Mouse (Mus musculus) neural tube, embryonic 11.5 days (tissue): Measurements from ENCODE around the gene Pigb. TPM values are rescaled to one million over a fixed set of nuclear protein-coding genes. Genes with fewer than 3 reads are reported as not detected.

Source experiments
- ATAC-seq: fragments of 200-750 bp; cut with Nextera tagmentation; 2 replicates; pipeline ENCODE4 v1.8.0; 2017; ENCODE audit warnings: moderate number of reproducible peaks, mild to moderate bottlenecking, moderate TSS enrichment, moderate library complexity; ENCODE audit not compliant: insufficient read depth, low FRiP score, low TSS enrichment
- DNase-seq: peaks from one replicate; pipeline ENCODE4 v3.0.0-alpha.2; 2015; ENCODE audit warnings: low spot score
- H3K27ac ChIP-seq: fragments of 300-500 bp; sonication (generic); 2 replicates; pipeline ENCODE4 v1.5.1; 2014; ENCODE audit warnings: low read depth, mild to moderate bottlenecking, low read length
- H3K27me3 ChIP-seq: fragments of 300-500 bp; sonication (generic); 2 replicates; pipeline ENCODE4 v1.6.1; 2014; ENCODE audit warnings: mild to moderate bottlenecking, low read length, mixed read lengths; ENCODE audit not compliant: control insufficient read depth, insufficient read depth
- H3K36me3 ChIP-seq: fragments of 300-500 bp; sonication (generic); 2 replicates; pipeline ENCODE4 v1.6.1; 2014; ENCODE audit warnings: mild to moderate bottlenecking, low read length, moderate library complexity, mixed read lengths; ENCODE audit not compliant: control insufficient read depth, insufficient read depth
- H3K4me1 ChIP-seq: fragments of 300-500 bp; sonication (generic); 2 replicates; pipeline ENCODE4 v1.6.1; 2014; ENCODE audit warnings: low read length, mixed read lengths; ENCODE audit not compliant: control insufficient read depth, insufficient read depth
- H3K4me2 ChIP-seq: fragments of 300-500 bp; sonication (generic); 2 replicates; pipeline ENCODE4 v1.6.1; 2014; ENCODE audit warnings: low read depth, mild to moderate bottlenecking, moderate library complexity
- H3K4me3 ChIP-seq: fragments of 300-500 bp; sonication (generic); 2 replicates; pipeline ENCODE4 v1.5.1; 2014; ENCODE audit warnings: low read depth, low read length
- H3K9ac ChIP-seq: fragments of 300-500 bp; sonication (generic); 2 replicates; pipeline ENCODE4 v1.6.1; 2014; ENCODE audit warnings: mild to moderate bottlenecking, low read length
- H3K9me3 ChIP-seq: fragments of 300-500 bp; sonication (generic); 2 replicates; pipeline ENCODE4 v1.6.1; 2016; ENCODE audit warnings: low read length; ENCODE audit not compliant: control insufficient read depth
- WGBS: fragments of 180-500 bp; shearing (Covaris S2); extraction: QIAGEN DNeasy Blood & Tissue Kit; methylation state at CpG from one replicate; pipeline ENCODE4 v1.1.7; 2014; 5-methylcytosine and 5-hydroxymethylcytosine counted together
- polyA plus RNA-seq: library from polyadenylated mRNA; unstranded; fragments of >200 nt; fragmentation: Nextera tagmentation; extraction: Ambion mirVana; gene quantifications from 2 replicates; pipeline ENCODE4 v1.2.1, GENCODE M21; 2014

Gene Pigb
- polyA plus RNA-seq, 1 experiment from 2014 or later, result 17.7 TPM

DNA sequence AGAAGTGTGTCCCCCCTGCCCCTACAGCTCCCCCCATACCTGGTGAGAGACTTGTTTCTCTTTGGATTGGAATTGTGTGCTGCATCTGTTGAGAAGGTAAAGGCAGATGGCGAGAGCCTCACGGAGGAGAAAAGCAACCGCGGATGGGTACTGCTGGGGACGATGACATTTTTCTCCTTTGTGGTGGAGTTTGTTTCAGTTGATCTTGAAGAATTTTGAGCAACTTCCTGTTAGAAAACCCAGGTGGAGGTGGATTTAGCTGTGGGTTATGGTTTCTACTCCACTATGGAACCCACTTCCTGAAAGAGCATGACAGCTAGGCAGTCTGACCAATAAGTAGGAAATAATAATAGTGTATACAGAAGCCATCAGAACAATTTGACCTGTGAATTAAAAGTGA is 33.0 kb upstream of the Pigb start:
- ATAC-seq (no peak), DNase-seq (no peak)
- Histone ChIP-seq H3K4me2 (no peak overlapping the region), H3K27me3 (no peaks in the 10 kb centered on the region), H3K9me3 (no peaks in the 10 kb centered on the region), H3K36me3 (no peaks in the 10 kb centered on the region), H3K4me3 (no peak overlapping the region), H3K27ac (no peak overlapping the region), H3K4me1 (no peaks in the 10 kb centered on the region), H3K9ac (no peak overlapping the region)
- 92% methylated on average over 5 of the region's 5 CpGs for WGBS

GRCm38 (mm10) chr9:73072426-73072825 is 32.2 kb upstream of the Pigb start:
- Histone ChIP-seq H3K27ac (no peak overlapping the region), H3K9me3 (no peaks in the 10 kb centered on the region), H3K9ac (no peak overlapping the region), H3K4me1 (no peaks in the 10 kb centered on the region; the same call in 1 of the 2 replicates), H3K4me3 (no peak overlapping the region), H3K4me2 (no peak overlapping the region), H3K36me3 (no peaks in the 10 kb centered on the region), H3K27me3 (no peaks in the 10 kb centered on the region)
- WGBS, result 85% methylated on average over 8 of the region's 8 CpGs
- ATAC-seq (no peak), DNase-seq (no peak)

DNA sequence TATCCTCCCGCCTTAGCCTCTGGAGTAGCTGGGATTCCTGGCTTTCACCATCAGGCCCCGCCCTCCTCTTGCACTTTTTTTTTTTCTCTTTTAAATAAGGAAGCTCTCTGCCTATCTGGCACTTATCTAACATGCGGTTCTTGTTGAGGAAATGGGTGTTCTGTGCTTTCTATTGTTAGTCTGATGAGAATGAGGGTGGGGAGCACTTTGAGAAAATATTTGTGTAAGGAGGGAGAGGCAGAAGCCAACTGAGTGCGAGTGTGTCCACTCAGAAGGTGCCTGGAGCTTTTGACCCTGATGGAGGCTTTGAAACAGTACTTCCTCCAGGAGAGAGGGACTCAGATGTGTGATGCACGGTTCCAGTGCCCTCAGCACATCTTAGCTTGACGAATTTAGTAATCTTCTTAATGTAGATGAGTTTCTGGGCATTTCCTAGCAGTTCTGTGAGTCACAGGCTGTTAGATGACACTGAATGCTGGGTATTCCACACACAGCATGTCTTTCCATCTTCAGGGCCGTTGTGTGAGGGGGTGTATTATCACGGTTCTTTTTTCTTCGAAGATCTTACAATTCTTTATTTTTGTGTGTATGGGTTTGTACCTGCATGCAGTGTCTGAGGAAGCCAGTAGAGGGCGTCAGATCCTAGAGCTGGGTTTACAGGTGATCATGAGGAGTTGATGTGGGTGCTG is 30.9 kb upstream of the Pigb start:
- 77% methylated on average over 10 of the region's 10 CpGs for WGBS

GRCm38 (mm10) chr9:73068688-73069087 is 28.5 kb upstream of the Pigb start:
- Histone ChIP-seq H3K4me2 (no peak overlapping the region), H3K9me3 (no peaks in the 10 kb centered on the region), H3K4me3 (no peak overlapping the region), H3K36me3 (no peaks in the 10 kb centered on the region), H3K27me3 (no peaks in the 10 kb centered on the region), H3K4me1 (peaks cover 2% of the 10 kb centered on the region), H3K27ac (no peak overlapping the region), H3K9ac (no peak overlapping the region)
- ATAC-seq (no peak), DNase-seq (no peak)
- WGBS, result 86% methylated on average over 6 of the region's 6 CpGs

More for the DNA sequence above, 30.9 kb upstream of the Pigb start:
- DNase-seq (no peak), ATAC-seq (no peak)
- H3K4me1 ChIP-seq, result no peaks in the 10 kb centered on the region; the same call in 1 of the 2 replicates
- no peak overlapping the region for H3K4me2 ChIP-seq
- H3K9me3 ChIP-seq, result no peaks in the 10 kb centered on the region
- no peaks in the 10 kb centered on the region for H3K27me3 ChIP-seq
- H3K4me3 ChIP-seq, result no peak overlapping the region
- H3K27ac ChIP-seq, result no peak overlapping the region
- H3K36me3 ChIP-seq, result no peaks in the 10 kb centered on the region
- H3K9ac ChIP-seq, result no peak overlapping the region

GRCm38 (mm10) chr9:73068230-73068679 is 28.1 kb upstream of the Pigb start:
- DNase-seq, result no peak
- no peaks in the 10 kb centered on the region for H3K36me3 ChIP-seq
- WGBS, result 26% methylated on average over 6 of the region's 6 CpGs
- H3K27ac ChIP-seq, result no peak overlapping the region
- no peaks in the 10 kb centered on the region for H3K27me3 ChIP-seq
- H3K9ac ChIP-seq, result no peak overlapping the region
- H3K9me3 ChIP-seq, result no peaks in the 10 kb centered on the region
- no peak overlapping the region for H3K4me2 ChIP-seq
- no peak for ATAC-seq
- H3K4me1 ChIP-seq, result peaks cover 4% of the 10 kb centered on the region
- H3K4me3 ChIP-seq, result no peak overlapping the region

- DNase-seq, result peak; percentile 38
- Histone ChIP-seq H3K9ac (no peak overlapping the region), H3K4me2 (no peak overlapping the region), H3K4me3 (no peak overlapping the region), H3K27me3 (no peaks in the 10 kb centered on the region), H3K9me3 (no peaks in the 10 kb centered on the region), H3K4me1 (peaks cover 4% of the 10 kb centered on the region), H3K36me3 (no peaks in the 10 kb centered on the region), H3K27ac (no peak overlapping the region)
- ATAC-seq, result no peak
- WGBS, result 25% methylated on average over 10 of the region's 10 CpGs
Observed at GRCm38 (mm10) chr9:73067086-73067485, 26.9 kb upstream of the Pigb start.

DNA sequence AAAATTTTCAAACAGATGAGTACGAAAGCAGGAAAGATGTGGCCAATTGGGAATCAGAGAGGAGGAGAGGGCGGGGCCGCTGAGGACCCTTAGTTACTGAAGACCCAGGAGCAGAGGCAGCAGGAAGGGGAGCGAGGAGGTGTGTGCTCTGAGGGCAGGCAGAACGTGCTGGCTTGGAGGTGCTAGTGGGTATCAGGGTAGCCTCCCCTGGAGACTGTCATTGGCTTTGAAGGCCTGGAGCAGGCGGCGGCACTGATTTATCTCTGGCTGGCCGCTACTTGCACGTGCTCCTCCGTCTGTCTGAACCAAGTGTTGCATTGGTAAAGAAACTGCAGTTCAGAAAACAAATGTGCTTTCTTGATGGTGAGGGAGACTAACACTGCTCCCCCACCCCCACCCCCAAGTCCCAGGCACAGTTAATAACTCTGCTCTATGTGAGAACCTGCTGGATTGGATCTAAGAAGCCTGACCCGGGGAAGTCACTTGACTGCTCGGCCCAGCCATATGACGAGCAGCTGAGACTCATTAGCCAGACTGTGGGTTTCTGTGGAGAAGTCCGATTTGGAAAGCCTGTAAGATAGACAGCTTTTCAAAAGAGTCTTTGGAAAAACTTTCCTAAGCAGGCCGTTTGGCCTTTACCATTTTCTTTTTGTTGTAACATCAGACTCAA is 23.6 kb upstream of the Pigb start:
- Histone ChIP-seq H3K27ac (no peak overlapping the region), H3K9me3 (no peaks in the 10 kb centered on the region), H3K36me3 (no peaks in the 10 kb centered on the region), H3K27me3 (no peaks in the 10 kb centered on the region), H3K4me1 (peaks cover 4% of the 10 kb centered on the region), H3K9ac (no peak overlapping the region), H3K4me3 (no peak overlapping the region), H3K4me2 (peak overlapping the region; percentile 26)
- ATAC-seq (no peak; the same call in 1 of the 2 replicates), DNase-seq (peak; percentile 29)
- 23% methylated on average over 15 of the region's 15 CpGs for WGBS

DNA sequence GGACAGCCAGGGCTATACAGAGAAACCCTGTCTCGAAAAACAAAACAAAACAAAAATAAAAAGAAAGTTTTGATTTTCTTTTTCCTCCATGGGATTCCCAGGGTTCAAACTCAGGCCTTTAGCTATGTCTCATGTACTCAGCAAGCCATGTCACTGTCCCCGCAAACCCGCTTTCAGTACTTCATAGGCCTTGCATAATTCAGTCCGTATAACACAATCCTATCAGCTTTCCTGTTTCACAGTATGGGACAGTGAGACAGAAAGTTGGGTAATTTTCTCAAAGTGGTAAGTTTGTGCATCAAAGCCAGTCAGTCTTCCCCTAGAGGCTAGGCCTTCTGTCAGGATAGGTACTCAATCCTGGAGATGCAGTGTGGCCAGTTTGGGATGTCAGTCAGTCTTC is 19.0 kb upstream of the Pigb start:
- Histone ChIP-seq H3K4me2 (no peak overlapping the region), H3K36me3 (no peaks in the 10 kb centered on the region), H3K27ac (no peak overlapping the region), H3K9ac (no peak overlapping the region), H3K9me3 (no peaks in the 10 kb centered on the region), H3K4me1 (peaks cover 4% of the 10 kb centered on the region; the same call in 1 of the 2 replicates), H3K4me3 (no peak overlapping the region), H3K27me3 (no peaks in the 10 kb centered on the region)
- no peak for DNase-seq
- WGBS, result 91% methylated on average over 4 of the region's 4 CpGs
- ATAC-seq, result no peak

DNA sequence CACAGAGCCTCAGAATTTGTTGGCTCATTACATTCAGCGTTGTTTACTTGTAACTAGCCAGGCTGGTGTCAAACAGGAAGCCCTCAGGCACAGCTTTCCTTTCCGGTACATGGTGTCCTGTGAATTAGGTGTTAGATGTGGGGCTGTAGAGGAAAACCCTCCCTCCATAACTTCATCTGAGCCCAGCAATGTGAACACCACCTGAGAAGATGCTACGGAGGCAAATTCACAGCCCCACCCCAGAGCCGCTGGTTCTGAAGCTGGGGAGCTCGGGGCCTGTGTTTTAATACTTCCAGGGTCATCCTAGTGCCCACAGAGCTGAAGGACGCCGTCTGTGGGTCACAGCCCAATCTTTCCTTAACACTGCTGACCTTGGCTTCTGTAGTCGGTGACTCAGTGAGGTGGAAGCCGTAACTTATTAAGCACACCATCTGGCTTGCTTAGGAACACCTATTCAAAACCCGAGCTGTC is 15.3 kb upstream of the Pigb start:
- DNase-seq (no peak), ATAC-seq (no peak)
- H3K9ac ChIP-seq, result no peak overlapping the region
- H3K4me1 ChIP-seq, result no peaks in the 10 kb centered on the region
- H3K27ac ChIP-seq, result no peak overlapping the region
- H3K27me3 ChIP-seq, result no peaks in the 10 kb centered on the region
- 71% methylated on average over 10 of the region's 10 CpGs for WGBS
- no peaks in the 10 kb centered on the region for H3K9me3 ChIP-seq
- no peak overlapping the region for H3K4me2 ChIP-seq
- no peak overlapping the region for H3K4me3 ChIP-seq
- no peaks in the 10 kb centered on the region for H3K36me3 ChIP-seq
